Mouse (Mus musculus) Muller cell, postnatal 12 days (primary cell): ENCODE results near the gene Aldh16a1.
"Not testable (repeated sequence)": the region's sequence is repeated elsewhere in the genome, so short reads cannot be mapped to it uniquely, and the experiment has no call there.

ENCODE experiments used
- DNase-seq: peaks from one replicate; pipeline ENCODE4 v3.0.0-alpha.2; 2015; ENCODE audit errors: inconsistent ontology term

Aldh16a1 gene

DNA sequence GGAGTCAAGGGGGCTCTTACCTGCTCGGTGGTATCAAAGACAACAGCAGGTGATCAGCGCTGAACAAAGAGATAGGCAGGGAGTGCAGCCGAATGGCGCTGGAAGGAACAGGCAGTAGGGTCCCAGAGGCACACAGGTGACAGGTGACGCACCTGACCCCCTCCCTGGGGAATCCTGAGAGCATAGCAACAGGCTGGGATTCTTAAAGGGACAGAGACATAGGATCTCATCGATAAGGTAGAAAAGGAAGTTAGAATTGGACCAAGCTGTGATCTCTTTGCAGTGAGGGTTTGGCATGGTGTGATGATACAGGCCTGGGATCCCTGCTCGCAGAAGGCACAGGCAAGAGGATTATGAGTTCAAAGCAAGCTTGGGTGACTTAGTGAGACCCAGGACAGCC is 25.1 kb upstream of the Aldh16a1 start, which contains the start of gene Gfy:
Gene Gfy (minus strand): TSS at position 101 of the 400 bp plus-strand sequence.
- no peak for DNase-seq

- DNase-seq = no peak
Observed at GRCm38 (mm10) chr7:45178550-45178949, 24.2 kb upstream of the Aldh16a1 start.

DNA sequence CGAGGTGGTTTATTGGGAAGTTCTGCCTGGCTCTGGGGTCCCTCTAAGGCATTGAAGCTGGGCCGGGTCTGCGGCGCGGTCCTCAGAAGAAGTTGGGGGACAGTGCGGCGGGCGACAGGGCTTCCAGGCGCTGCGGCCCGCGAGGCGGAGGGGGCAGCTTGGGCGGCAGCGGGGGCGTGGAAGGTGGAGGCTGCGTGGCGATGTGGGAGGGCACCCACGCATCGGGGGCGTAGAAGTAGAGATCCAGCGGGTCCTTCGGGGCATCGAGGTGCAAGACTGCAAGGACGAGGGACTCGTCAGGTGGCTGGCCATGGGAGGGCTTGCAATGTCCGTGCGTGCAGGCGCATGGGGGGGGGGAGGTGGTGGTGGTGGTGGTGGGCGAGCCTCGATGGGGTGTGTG is 22.0 kb upstream of the Aldh16a1 start:
- DNase-seq = no peak

GRCm38 (mm10) chr7:45175929-45176328 is 21.5 kb upstream of the Aldh16a1 start:
- no peak for DNase-seq

- DNase-seq = no peak
Observed at GRCm38 (mm10) chr7:45175398-45175797, 21.0 kb upstream of the Aldh16a1 start.

DNA sequence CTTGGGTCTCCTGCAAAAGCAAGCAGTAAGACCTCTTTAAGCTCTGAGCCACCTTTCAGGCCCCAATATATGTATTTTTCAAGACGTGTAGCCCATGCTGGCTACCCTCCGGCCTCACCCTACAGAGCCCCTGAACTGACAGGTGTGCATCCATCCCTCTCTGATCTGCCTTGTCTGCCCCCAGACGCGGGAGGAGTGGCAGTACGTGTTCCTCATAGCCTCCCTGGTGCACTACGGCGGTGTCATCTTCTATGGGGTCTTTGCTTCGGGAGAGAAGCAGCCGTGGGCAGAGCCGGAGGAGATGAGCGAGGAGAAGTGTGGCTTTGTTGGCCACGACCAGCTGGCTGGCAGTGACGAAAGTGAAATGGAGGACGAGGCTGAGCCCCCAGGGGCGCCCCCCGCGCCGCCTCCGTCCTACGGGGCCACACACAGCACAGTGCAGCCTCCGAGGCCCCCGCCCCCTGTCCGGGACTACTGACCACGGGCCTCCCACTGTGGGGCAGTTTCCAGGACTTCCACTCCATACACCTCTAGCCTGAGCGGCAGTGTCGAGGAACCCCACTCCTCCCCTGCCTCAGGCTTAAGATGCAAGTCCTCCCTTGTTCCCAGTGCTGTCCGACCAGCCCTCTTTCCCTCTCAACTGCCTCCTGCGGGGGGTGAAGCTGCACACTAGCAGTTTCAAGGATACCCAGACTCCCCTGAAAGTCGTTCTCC is 20.3 kb upstream of the Aldh16a1 start:
- no peak for DNase-seq

GRCm38 (mm10) chr7:45173772-45174171 is 19.4 kb upstream of the Aldh16a1 start:
- DNase-seq = not testable (repeated sequence)

- DNase-seq = no peak
Observed at GRCm38 (mm10) chr7:45172974-45173373, 18.6 kb upstream of the Aldh16a1 start.

DNA sequence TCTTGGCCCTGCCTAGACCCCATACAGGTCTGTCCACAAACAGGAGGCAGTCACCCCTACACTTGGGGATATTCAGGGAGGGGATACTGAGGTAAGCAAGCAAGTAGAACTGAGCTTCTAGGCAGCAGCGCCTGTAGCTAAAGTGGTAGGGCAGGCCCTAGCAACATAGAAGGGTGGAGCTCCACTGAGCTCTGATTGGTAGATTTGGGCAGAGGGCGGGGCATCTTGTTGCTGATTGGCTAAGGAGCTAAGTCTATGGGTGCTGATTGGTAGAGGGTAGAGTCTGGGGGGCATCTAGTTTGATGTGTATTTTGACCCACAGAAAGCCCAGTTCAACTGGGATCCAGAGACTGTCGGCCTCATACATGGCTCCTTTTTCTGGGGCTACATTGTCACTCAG is 15.1 kb upstream of the Aldh16a1 start:
- DNase-seq = no peak

DNA sequence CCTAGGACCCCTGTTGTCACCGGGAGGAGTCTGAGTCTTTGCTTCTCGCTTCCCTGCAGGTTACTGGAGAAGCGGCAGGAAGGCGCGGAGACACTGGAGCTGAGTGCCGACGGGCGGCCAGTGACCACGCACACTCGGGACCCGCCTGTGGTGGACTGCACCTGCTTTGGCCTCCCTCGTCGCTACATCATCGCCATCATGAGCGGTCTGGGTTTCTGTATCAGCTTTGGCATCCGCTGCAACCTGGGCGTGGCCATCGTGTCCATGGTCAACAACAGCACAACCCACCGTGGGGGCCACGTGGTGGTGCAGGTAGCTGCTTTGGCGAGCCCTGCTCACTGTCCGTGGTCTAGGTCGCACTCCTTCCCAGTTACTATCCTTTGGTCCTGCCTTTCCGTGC is 14.3 kb upstream of the Aldh16a1 start:
- no peak for DNase-seq

DNA sequence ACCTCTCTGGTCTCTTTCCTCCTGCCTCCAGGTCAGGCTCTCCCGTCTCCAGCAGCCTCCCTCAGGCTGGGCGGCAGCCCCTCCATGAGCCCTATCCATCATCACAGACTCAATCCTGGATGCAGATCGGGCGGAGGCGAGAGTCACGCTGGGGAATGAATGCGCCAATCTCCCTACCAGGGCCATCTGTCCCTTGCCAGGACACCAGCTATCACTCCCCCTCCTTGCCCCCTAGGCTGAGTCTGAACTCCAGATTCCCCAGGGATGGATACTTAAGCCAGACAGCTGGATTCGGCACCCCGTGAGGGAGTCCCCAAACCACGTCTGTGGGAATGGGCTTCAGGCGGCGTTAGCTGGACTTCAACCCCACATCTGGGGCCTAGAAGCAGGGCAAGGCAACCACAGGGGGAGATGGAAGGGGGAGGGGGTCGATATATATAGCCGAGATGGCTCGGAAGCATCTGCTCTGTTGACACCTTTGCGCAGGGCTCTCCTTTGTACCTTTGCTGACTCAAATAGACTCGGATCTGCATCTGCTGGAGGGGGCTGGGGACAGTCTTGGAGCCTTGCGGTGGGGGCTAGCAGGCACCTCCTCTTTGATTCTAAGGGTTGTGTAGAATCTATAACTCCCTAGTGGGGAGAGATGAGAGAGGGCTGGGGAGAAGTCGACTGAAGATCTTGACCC is 13.5 kb upstream of the Aldh16a1 start:
- DNase-seq = no peak

DNA sequence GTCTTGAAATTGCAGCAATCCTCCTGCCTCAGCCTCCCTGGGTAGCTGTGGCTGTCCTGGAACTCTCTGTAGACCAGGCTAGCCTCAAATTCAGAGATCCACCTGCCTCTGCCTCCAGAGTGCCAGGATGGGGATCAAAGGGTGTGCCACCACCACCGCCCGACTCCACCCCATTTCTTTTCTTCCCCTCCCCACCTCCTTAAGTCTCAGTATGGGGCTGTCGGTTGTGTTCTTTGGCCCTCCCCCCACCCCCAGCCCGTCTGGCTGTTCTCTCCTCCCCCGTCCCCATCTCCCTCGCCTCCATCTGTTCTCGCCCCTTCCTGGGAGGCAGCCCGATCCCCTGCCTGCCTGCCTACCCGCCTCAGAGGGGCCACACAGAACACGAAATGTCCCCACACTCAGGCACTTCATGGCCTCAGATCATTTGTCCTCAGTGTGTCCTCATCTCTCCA is 12.6 kb upstream of the Aldh16a1 start:
- no peak for DNase-seq

DNA sequence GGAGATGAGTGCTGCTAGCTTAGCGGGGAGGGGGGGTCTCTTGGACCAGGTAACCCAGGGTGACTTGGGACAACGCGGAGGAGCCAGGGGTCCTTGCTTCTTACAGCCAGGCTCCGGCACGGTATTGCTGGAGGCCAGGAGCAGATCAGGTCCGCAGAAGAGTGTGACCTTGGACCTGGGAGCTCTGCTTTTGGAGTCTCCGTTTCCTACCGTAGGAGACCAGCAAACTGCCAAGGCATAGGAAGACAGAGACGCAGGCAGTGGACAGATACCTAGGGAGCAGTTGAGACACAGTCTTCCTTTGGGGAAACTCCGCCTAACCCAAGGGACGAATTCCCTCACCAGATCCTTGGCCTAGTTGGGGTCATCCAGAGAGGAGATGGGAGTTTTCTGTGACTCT is 11.3 kb upstream of the Aldh16a1 start:
- DNase-seq = no peak

- no peak for DNase-seq
Observed at GRCm38 (mm10) chr7:45164833-45165232, 10.4 kb upstream of the Aldh16a1 start.

GRCm38 (mm10) chr7:45163735-45164490 is 9.5 kb upstream of the Aldh16a1 start, which contains the start of gene Slc17a7:
Gene Slc17a7, plus strand, starts transcription at chr7:45163949.
- DNase-seq = peak; percentile 46

DNA sequence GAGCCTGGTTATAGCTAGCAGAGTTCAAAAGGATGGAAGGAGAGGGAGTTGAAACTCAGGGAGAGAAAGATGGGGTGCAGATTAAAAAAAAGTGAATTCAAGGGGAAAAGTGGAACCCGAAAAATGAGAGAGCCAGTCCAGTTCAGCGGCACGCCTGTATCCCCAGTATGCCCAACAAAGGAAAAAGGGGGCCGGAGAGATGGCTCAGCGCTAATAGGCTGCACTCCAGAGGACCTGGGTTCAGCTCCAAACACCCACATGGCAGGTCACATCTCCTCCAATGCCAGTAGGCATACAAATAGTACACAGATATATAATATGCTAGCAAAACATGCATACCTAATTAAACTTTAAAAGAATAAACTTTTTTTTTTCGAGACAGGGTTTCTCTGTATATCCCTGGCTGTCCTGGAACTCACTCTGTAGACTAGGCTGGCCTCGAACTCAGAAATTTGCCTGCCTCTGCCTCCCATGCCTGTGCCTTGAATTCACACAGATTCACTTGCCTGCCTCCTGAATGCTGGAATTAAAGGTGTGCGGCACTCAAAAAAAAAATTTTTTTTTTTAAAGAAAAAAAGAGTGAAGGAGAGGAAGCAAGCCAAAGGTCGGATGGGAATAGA is 8.7 kb upstream of the Aldh16a1 start:
- no peak for DNase-seq

DNA sequence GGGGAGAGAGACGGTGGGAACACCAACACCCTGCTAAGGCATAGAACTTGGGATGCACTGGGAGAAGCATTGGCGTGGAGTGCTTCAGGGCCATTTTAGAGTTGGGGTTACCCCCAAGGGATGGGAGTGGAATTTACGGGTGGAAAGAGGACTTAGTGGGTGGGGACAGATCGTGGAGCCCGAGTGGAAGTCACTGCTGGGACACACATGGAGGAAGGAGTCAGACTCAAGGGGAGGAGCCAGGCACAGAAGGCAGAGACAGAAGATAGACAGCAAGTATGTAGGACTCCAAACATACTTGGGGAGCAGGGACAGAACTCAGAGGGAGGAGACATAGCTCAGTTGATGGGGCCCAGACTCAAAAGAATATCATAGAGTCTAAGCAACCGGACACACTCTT is 8.2 kb upstream of the Aldh16a1 start:
- DNase-seq = no peak

DNA sequence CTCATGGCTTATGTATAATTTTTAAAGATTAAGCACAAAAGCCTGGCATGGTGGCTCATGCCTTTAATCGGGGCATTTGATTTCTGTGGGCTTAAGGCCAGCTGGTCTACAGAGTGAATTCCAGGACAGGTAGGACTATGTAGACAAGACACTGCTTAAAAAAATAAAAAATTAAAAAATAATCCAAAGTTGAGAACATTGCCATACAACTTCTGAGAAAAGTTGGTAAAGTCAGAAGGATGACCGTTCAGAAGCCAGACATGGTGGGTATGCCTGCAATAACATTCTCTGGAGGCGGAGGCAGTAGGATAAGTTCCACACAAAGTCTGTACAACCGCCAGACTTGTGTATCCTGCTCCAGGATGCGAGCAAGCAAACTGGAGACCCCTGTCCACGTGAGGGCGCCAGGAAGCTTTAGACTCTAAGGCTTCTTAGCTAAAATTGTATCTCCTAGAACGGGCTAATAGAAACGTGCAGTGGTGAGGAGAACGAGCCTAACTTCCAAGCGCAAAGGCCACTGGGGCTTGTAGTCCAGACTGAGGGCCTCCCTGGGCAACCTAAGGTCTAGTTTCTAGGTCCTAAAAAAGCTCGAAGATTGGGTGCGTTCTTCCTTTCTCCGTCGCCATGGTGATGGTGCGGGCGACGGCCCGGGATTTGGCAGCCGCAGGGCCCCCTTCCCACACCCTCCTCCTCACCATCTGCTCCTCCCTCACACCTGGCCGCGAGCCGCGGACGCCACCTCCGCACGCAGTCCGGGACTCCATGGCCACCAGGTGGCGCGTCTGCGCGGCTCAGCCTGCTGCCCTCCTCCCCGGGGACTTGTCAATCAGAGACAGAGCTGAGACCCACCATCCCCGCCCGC is 7.5 kb upstream of the Aldh16a1 start:
- DNase-seq = peak; percentile 90

DNA sequence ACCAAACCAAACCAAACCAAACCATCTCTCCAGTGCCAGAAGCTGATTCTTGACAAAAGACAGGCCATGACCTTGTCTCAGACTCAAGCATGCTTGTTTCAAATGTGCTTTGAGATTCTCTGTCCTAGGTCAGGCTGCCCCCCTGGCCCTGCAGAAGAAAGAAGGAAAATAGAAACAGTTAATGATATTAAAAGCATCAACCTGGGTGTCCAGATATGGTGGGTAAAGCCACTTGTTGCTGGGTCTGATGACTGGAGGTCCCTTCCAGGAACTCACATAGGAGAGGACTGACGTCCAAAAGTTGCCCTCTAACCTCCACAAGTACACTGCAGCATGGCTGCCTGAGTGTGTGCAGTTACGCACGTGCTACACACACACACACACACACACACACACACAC is 6.5 kb upstream of the Aldh16a1 start:
- DNase-seq = no peak

GRCm38 (mm10) chr7:45160316-45160800 is 6.0 kb upstream of the Aldh16a1 start:
- no peak for DNase-seq

DNA sequence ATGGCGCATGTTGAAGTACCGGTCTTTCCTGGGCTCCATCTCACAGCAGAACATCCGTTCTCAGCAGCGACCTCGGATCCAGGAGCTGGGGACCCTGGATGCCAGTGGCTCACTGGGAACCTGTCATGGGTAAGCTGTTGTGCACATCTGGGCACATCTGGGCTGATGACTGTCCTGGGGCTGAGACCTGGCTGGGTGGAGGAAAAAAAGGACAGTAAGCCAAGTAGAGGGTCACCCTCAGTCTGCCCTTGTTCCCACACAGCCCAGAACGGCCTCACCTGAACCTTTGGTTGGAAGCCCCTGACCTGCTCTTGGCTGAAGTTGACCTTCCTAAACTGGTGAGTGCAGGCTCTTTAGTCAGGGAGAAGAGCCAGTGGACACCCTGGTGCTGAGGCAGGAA is 4.6 kb upstream of the Aldh16a1 start:
- no peak for DNase-seq
